ENCODE assay signal across 11 mouse cellular contexts in genomic region chr8:73257981-73258380, GRCm38 (mm10).
DNase-seq lines count a peak whose midpoint lies in the region; ATAC-seq lines count a peak whose summit lies in the region.
"Had no signal": no experiment of that assay in that cellular context is flagged by ENCODE, and none has a peak within 500 bp of the region (broad histone marks: within the 10 kb centered on the region; RNA-seq: fewer than 3 reads in every experiment).

No protein-coding gene starts in this region.

- ATAC-seq in forebrain, embryonic 14.5 days = no peak

- H3K4me2 ChIP-seq in forebrain, embryonic 14.5 days (ENCODE audit: low read length) = no peak overlapping the region

- peak; percentile 5 for DNase-seq in cerebellum, adult 11 months
- no peak for DNase-seq in cerebellum, postnatal 4 days (ENCODE audit: low spot score in 2 of 2)
- DNase-seq in kidney, adult 9 months = peak; percentile 7
- DNase-seq in kidney, adult 11 months = no peak
- peak; percentile 75 for DNase-seq in adrenal gland, postnatal 10 days
- DNase-seq in cerebellum, postnatal 10 days = peak; percentile 37 to 50
- no peak for DNase-seq in embryo, embryonic 10.5 days (ENCODE audit: low spot score)
- DNase-seq in forebrain, embryonic 14.5 days (ENCODE audit: low spot score) = no peak
- DNase-seq: right cerebral cortex, postnatal 14 days had no signal

- 57% methylated on average over 2 of the region's 2 CpGs for WGBS in forebrain, embryonic 14.5 days

- no peak overlapping the region for H3K27ac ChIP-seq in forebrain, embryonic 14.5 days (ENCODE audit: low read depth, low read length)

- H3K9ac ChIP-seq in forebrain, embryonic 14.5 days (ENCODE audit: low read length) = no peak overlapping the region

- H3K27me3 ChIP-seq in forebrain, embryonic 14.5 days (replicated peaks; ENCODE audit: control insufficient read depth, insufficient read depth, low read length) = no peaks in the 10 kb centered on the region
- H3K27me3 ChIP-seq: megakaryocyte, embryonic 14.5 days had no signal

- H3K9me3 ChIP-seq in forebrain, embryonic 14.5 days (replicated peaks; ENCODE audit: control insufficient read depth, low read length) = no peaks in the 10 kb centered on the region; the same call in 1 of the 2 replicates

- H3K4me3 ChIP-seq in forebrain, embryonic 14.5 days (ENCODE audit: low read depth, low read length) = no peak overlapping the region
- H3K4me3 ChIP-seq: erythroblast, embryonic 14.5 days; megakaryocyte, embryonic 14.5 days had no signal

- H3K4me1 ChIP-seq in forebrain, embryonic 14.5 days (ENCODE audit: control insufficient read depth, insufficient read depth, low read length) = no peaks in the 10 kb centered on the region
- H3K4me1 ChIP-seq: megakaryocyte, embryonic 14.5 days had no signal

- H3K36me3 ChIP-seq in forebrain, embryonic 14.5 days (ENCODE audit: control insufficient read depth, insufficient read depth, low read length) = no peaks in the 10 kb centered on the region

Comparison
In these comparisons a context has a peak if more than half of its experiments do, and no peak if none do; other contexts are left out.
1. DNase-seq: peak in cerebellum, adult 11 months (single experiment), kidney, adult 9 months (single experiment), adrenal gland, postnatal 10 days (single experiment) and cerebellum, postnatal 10 days (2 of 2); none in cerebellum, postnatal 4 days (0 of 2), kidney, adult 11 months (single experiment), embryo, embryonic 10.5 days (single experiment) and forebrain, embryonic 14.5 days (single experiment).